Mouse (Mus musculus) layer of hippocampus, adult 8-10 months (tissue): ENCODE data around the gene Zdhhc5. TPM values are rescaled to one million over a fixed set of nuclear protein-coding genes. Genes with fewer than 3 reads are reported as not detected.
"Not testable (repeated sequence)": the region's sequence is repeated elsewhere in the genome, so short reads cannot be mapped to it uniquely, and the experiment has no call there.

ENCODE experiments used
- DNase-seq, 2 experiments: peaks; one replicate each; pipeline ENCODE4 v3.0.0; 2022; ENCODE audit warnings: low spot score in 2 of 2
- total RNA-seq, 4 experiments: library from RNA; stranded (reverse); gene quantifications; 2 replicates each; pipeline ENCODE4 v1.2.4; 2022

The Zdhhc5 gene
- total RNA-seq, 4 experiments from 2014 or later, result 34.5 to 41.7 (median 36.3) TPM

- no peak for DNase-seq
Observed at GRCm38 (mm10) chr2:84704329-84704728, 10.7 kb downstream of the Zdhhc5 start.

DNA sequence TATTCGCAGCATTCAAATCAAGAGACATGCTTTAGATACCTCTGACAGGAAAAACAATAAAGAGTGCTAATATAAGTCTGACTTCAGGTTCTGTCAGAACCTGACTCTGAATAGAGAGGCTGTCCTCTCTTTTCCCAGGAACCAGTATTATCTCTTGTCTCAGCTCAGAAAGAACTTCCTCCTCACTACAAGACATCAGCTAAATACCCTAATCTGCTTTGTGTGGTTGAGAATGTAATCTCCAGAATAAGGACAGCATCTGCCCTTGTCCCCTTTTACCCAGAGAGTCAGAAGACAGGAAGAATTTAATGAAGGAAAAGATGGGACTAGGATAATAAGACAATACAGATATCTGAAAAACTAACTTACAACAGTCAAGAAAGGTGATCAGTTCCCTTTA is 11.5 kb downstream of the Zdhhc5 start:
- no peak for DNase-seq

GRCm38 (mm10) chr2:84695007-84695695 is 19.8 kb downstream of the Zdhhc5 start:
- DNase-seq, result no peak

DNA sequence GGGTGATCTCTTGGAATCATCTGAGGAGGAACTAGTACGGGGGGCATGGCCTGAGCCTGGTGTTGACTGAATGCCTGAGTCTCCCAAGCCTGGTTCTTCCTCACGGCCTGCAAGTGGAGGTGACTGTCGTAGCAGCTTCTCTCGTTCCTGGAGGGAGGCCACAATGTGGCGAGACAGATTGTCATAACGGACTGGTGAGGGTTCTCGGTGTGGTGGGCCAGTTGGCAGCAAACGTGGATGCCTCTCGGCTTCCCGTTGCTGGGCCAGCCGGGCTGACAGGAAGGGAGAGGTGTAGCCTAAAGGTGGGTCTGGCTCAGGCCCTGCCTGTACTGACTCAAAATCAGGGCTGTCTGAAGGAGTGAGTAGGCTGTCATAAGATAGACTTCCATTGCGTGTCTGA is 24.9 kb downstream of the Zdhhc5 start:
- no peak for DNase-seq

GRCm38 (mm10) chr2:84688080-84688844 is 26.7 kb downstream of the Zdhhc5 start:
- no peak for DNase-seq

GRCm38 (mm10) chr2:84682605-84683183 is 32.3 kb downstream of the Zdhhc5 start:
- no peak for DNase-seq

DNA sequence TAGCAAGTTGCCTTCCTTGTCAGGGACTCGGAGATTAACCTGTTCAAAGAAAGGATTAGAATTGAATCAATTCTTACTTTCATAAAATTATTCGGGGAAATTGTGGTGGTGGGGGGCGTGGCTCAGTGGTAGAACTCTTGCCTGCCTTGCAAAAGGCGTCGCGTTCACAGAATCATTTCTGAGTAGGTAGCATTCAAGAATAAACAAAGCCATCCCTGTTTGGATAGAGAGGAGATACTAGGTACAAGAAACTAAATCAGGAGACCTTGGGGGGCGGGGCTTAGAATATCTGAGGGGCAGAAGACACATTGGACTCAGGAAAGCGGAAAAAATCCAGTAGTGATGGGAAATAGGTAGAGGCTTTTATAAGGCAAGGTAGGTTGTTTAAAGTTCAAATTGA is 36.0 kb downstream of the Zdhhc5 start, which contains the start of gene Tmx2:
Gene Tmx2, minus strand, starts transcription at position 125 of the 400 bp plus-strand sequence.
- DNase-seq, result no peak

DNA sequence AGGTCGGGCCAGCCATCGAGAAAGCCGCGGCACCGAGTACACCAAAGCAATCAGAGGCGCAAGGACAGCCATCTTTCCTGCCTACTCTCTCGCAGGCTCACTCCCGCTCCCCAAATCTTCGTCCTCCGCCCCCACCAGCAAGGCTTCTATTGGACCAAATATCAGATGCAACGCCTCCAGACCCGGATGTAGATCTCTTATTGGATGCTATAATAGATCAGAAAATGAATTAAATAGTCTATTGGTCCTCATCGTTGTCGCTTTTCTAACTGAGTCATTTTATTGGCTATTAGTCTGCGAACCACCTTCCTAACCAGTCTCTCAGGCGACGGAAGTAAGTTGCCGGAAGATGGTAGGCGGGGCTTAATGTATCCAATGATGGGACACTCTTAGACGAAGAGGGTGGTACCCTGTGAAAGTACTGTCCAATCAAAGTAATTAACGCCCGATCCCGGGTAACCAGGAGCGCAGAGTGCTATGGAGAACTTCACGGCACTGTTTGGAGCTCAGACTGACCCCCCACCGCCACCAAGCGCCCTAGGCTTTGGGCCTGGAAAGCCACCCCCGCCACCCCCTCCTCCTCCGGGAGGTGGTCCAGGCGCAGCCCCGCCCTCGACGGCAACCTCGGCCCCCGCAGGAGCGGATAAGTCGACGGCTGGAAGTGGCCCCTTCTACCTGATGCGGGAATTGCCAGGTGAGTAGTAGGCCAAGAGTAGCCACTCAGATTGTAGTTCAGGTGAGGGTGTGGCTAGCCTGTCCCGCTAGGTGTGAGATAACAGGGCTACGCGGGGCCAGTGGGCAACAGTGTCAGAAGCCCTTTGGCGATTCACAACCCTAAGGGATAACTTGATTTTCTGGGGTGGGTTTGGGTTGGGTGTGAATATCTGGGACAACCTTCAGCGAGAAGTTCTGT is 36.8 kb downstream of the Zdhhc5 start, which contains the start of the genes Gm28635 and Med19:
Gene Gm28635, minus strand, starts transcription at position 74 of the 913 bp plus-strand sequence.
Gene Med19, plus strand, starts transcription at position 435 of the 913 bp plus-strand sequence.
- DNase-seq, result peak; percentile 95 to 98

DNA sequence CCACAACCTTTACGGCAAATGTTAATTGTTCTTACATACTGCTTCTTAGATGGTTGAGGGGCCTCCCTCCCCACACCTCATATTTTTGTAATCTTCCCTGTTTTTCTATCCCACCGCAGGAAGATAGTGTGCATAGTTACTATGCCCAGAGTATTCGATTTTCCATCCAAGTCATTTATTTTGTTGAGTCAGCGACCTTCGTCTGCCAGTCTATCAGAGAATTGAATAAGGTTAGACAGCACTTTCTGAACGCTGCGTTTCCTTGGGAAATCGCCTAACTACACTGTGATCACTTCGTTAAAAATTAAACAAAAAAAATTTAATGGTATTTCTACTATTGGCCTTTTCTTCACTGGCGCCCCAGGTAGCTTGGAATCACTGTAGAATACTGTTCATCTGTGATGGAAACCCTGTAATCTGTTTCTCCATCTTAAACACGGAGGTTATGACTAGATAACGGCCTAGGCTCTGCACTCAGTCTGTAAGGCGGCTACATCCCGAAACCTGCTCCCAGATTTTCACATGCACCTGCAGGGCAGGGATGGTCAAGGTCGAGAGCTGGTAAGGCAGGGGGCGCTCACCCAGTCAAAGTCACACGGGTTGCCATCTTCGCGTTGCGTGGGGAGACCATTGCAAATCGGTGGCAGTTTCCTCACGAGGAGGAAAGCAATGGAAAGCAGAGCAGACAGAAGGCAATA is 37.6 kb downstream of the Zdhhc5 start:
- DNase-seq, result no peak

- DNase-seq, result not testable (repeated sequence)
Observed at GRCm38 (mm10) chr2:84671535-84671934, 43.4 kb downstream of the Zdhhc5 start.

GRCm38 (mm10) chr2:84670569-84670933 is 44.4 kb downstream of the Zdhhc5 start, which contains the start of gene Selenoh:
Gene Selenoh (minus strand): TSS chr2:84670770.
- DNase-seq, result peak; percentile 86

- DNase-seq, result no peak
Observed at GRCm38 (mm10) chr2:84669828-84670568, 45.0 kb downstream of the Zdhhc5 start.

DNA sequence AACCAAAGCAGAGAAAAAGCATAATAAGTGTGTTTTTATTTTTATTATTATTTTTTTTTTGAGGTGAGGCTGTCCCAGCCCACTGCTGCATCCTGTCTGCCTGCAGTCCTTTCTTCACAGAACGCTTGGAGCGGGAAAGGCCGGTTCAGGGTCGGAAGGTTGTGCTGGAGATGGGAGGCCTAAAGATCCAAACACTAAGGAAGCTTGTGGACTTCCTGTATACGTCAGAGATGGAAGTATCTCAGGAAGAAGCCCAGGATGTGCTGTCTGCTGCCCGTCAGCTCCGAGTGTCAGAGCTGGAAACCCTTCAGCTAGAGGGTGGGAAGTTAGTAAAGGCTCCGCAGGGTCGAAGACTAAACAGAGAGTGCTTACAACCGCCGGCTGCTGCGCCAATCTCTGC is 48.9 kb downstream of the Zdhhc5 start:
- no peak for DNase-seq

DNA sequence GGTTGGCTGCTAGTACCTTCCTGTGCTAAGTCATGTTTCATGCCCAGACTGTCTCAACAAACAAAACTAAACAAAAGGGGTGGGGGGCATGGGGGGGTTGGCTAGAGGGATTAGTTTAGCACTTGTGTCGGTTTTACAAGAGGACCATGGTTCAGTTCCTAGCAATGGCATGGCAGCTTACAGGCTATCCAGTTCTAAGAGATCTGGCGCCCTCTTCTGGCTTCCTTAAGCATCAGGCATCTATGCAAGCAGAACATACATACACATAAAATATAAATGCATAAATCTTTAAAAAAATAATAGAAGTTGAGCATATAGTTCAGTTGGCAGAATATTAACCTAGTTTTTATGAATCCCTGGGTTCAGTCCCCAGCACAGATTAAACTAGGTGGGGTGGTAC is 52.1 kb downstream of the Zdhhc5 start:
- DNase-seq, result no peak

- DNase-seq, result no peak
Observed at GRCm38 (mm10) chr2:84660253-84660652, 54.7 kb downstream of the Zdhhc5 start.

GRCm38 (mm10) chr2:84658806-84659205 is 56.2 kb downstream of the Zdhhc5 start, which contains the start of gene Btbd18:
Gene Btbd18 (plus strand): TSS chr2:84659079.
- no peak for DNase-seq

- DNase-seq, result no peak
Observed at GRCm38 (mm10) chr2:84655864-84656263, 59.1 kb downstream of the Zdhhc5 start.

DNA sequence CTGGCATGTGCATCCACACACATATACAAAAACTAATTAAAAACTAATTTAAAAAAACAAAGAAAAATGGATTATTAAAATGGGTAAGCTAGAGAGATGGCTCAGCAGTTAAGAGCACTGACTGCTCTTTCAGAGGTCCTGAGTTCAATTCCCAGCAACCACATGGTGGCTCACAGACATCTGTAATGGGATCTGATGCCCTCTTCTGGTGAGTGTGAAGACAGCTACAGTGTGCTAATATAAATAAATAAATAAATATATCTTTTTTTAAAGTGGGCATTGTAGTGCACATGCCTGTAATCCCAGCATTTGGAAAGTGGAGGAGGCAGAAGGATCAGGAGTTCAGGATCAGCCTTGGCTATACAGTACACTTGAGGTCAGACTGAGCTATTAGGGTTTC is 61.6 kb downstream of the Zdhhc5 start:
- no peak for DNase-seq

- DNase-seq, result peak; percentile 89 to 90
Observed at GRCm38 (mm10) chr2:84650464-84651195, 64.3 kb downstream of the Zdhhc5 start, which contains the start of gene Ctnnd1. Gene Ctnnd1 (minus strand): TSS chr2:84650765.
